Mouse (Mus musculus) midbrain, embryonic 16.5 days (tissue): ENCODE measurements around the gene Tpk1. TPM values are rescaled to one million over a fixed set of nuclear protein-coding genes. Genes with fewer than 3 reads are reported as not detected.

Source experiments
- ATAC-seq: fragments of 200-750 bp; cut with Nextera tagmentation; 2 replicates; pipeline ENCODE4 v1.8.0; 2017; ENCODE audit warnings: moderate TSS enrichment
- H3K27ac ChIP-seq: fragments of 300-500 bp; sonication (generic); 2 replicates; pipeline ENCODE4 v1.5.1; 2014; ENCODE audit warnings: mild to moderate bottlenecking, low read length, mixed read lengths
- H3K27me3 ChIP-seq: fragments of 300-500 bp; sonication (generic); 2 replicates; pipeline ENCODE4 v1.6.1; 2014; ENCODE audit warnings: low read depth, low read length, mixed read lengths; ENCODE audit not compliant: control insufficient read depth, insufficient read depth
- H3K36me3 ChIP-seq: fragments of 300-500 bp; sonication (generic); 2 replicates; pipeline ENCODE4 v1.6.1; 2014; ENCODE audit warnings: mild to moderate bottlenecking, low read length, moderate library complexity, mixed read lengths; ENCODE audit not compliant: control insufficient read depth, insufficient read depth
- H3K4me1 ChIP-seq: fragments of 300-500 bp; sonication (generic); 2 replicates; pipeline ENCODE4 v1.6.1; 2014; ENCODE audit warnings: mild to moderate bottlenecking, low read length, mixed read lengths; ENCODE audit not compliant: control insufficient read depth, insufficient read depth
- H3K4me2 ChIP-seq: fragments of 300-500 bp; sonication (generic); 2 replicates; pipeline ENCODE4 v1.6.1; 2014; ENCODE audit warnings: mild to moderate bottlenecking, low read length, mixed read lengths
- H3K4me3 ChIP-seq: fragments of 300-500 bp; sonication (generic); 2 replicates; pipeline ENCODE4 v1.5.1; 2014; ENCODE audit warnings: low read depth, mild to moderate bottlenecking, low read length, moderate library complexity, mixed read lengths
- H3K9ac ChIP-seq: fragments of 300-500 bp; sonication (generic); 2 replicates; pipeline ENCODE4 v1.6.1; 2014; ENCODE audit warnings: low read depth, low read length, mixed read lengths
- H3K9me3 ChIP-seq: fragments of 300-500 bp; sonication (generic); replicated peaks from 2 replicates; pipeline ENCODE4 v1.6.1; 2014; ENCODE audit warnings: mild to moderate bottlenecking, low read length, mixed read lengths; ENCODE audit not compliant: control insufficient read depth, poor library complexity, severe bottlenecking
- WGBS: fragments of 180-500 bp; shearing (Covaris S2); extraction: QIAGEN DNeasy Blood & Tissue Kit; methylation state at CpG from one replicate; pipeline ENCODE4 v1.1.7; 2014; 5-methylcytosine and 5-hydroxymethylcytosine counted together
- polyA plus RNA-seq: library from polyadenylated mRNA; unstranded; fragments of >200 nt; fragmentation: Nextera tagmentation; extraction: Ambion mirVana; gene quantifications from 2 replicates; pipeline ENCODE4 v1.2.1, GENCODE M21; 2015

Gene Tpk1
- polyA plus RNA-seq, 1 experiment from 2014 or later, result 6.1 TPM

GRCm38 (mm10) chr6:43645674-43646073 is 20.4 kb downstream of the Tpk1 start:
- ATAC-seq, result no peak
- Histone ChIP-seq H3K9me3 (no peaks in the 10 kb centered on the region), H3K36me3 (no peaks in the 10 kb centered on the region), H3K9ac (no peak overlapping the region), H3K4me1 (no peaks in the 10 kb centered on the region), H3K4me3 (no peak overlapping the region), H3K27me3 (no peaks in the 10 kb centered on the region), H3K27ac (no peak overlapping the region), H3K4me2 (no peak overlapping the region)
- WGBS, result 92% methylated on average over 2 of the region's 2 CpGs

GRCm38 (mm10) chr6:43645105-43645504 is 21.0 kb downstream of the Tpk1 start:
- Histone ChIP-seq H3K36me3 (no peaks in the 10 kb centered on the region), H3K4me1 (no peaks in the 10 kb centered on the region), H3K4me3 (no peak overlapping the region), H3K9me3 (no peaks in the 10 kb centered on the region), H3K27me3 (no peaks in the 10 kb centered on the region), H3K4me2 (no peak overlapping the region), H3K9ac (no peak overlapping the region), H3K27ac (no peak overlapping the region)
- no peak for ATAC-seq
- 100% methylated on average over 1 of the region's 1 CpGs for WGBS

- H3K4me3 ChIP-seq, result no peak overlapping the region
- 86% methylated on average over 6 of the region's 6 CpGs for WGBS
- no peak overlapping the region for H3K9ac ChIP-seq
- ATAC-seq, result no peak
- no peaks in the 10 kb centered on the region for H3K36me3 ChIP-seq
- H3K4me1 ChIP-seq, result no peaks in the 10 kb centered on the region
- H3K27ac ChIP-seq, result no peak overlapping the region
- no peaks in the 10 kb centered on the region for H3K27me3 ChIP-seq
- H3K4me2 ChIP-seq, result no peak overlapping the region
- no peaks in the 10 kb centered on the region for H3K9me3 ChIP-seq
Observed at GRCm38 (mm10) chr6:43643718-43644117, 22.4 kb downstream of the Tpk1 start.

GRCm38 (mm10) chr6:43642375-43642774 is 23.7 kb downstream of the Tpk1 start:
- Histone ChIP-seq H3K4me3 (no peak overlapping the region), H3K27me3 (no peaks in the 10 kb centered on the region), H3K4me1 (no peaks in the 10 kb centered on the region), H3K9me3 (no peaks in the 10 kb centered on the region), H3K36me3 (no peaks in the 10 kb centered on the region), H3K9ac (no peak overlapping the region), H3K27ac (no peak overlapping the region), H3K4me2 (no peak overlapping the region)
- ATAC-seq, result no peak
- WGBS, result 75% methylated on average over 5 of the region's 5 CpGs

- no peak for ATAC-seq
- Histone ChIP-seq H3K9ac (no peak overlapping the region), H3K4me3 (no peak overlapping the region), H3K27ac (no peak overlapping the region), H3K4me2 (no peak overlapping the region), H3K4me1 (no peaks in the 10 kb centered on the region), H3K27me3 (no peaks in the 10 kb centered on the region), H3K9me3 (no peaks in the 10 kb centered on the region), H3K36me3 (no peaks in the 10 kb centered on the region)
Observed at GRCm38 (mm10) chr6:43640621-43641020, 25.5 kb downstream of the Tpk1 start.

- Histone ChIP-seq H3K4me1 (no peaks in the 10 kb centered on the region), H3K27me3 (no peaks in the 10 kb centered on the region), H3K9me3 (no peaks in the 10 kb centered on the region), H3K9ac (no peak overlapping the region), H3K36me3 (no peaks in the 10 kb centered on the region), H3K27ac (no peak overlapping the region), H3K4me2 (no peak overlapping the region), H3K4me3 (no peak overlapping the region)
- 84% methylated on average over 1 of the region's 1 CpGs for WGBS
- no peak for ATAC-seq
Observed at GRCm38 (mm10) chr6:43638865-43639264, 27.2 kb downstream of the Tpk1 start.

GRCm38 (mm10) chr6:43638119-43638518 is 28.0 kb downstream of the Tpk1 start:
- ATAC-seq, result no peak
- H3K9ac ChIP-seq, result no peak overlapping the region
- WGBS, result 86% methylated on average over 3 of the region's 3 CpGs
- H3K27ac ChIP-seq, result no peak overlapping the region
- no peaks in the 10 kb centered on the region for H3K27me3 ChIP-seq
- no peak overlapping the region for H3K4me2 ChIP-seq
- H3K4me3 ChIP-seq, result no peak overlapping the region
- no peaks in the 10 kb centered on the region for H3K36me3 ChIP-seq
- no peaks in the 10 kb centered on the region for H3K4me1 ChIP-seq
- H3K9me3 ChIP-seq, result no peaks in the 10 kb centered on the region

- 88% methylated on average over 11 of the region's 11 CpGs for WGBS
- Histone ChIP-seq H3K4me3 (no peak overlapping the region), H3K4me1 (no peaks in the 10 kb centered on the region), H3K4me2 (no peak overlapping the region), H3K27me3 (no peaks in the 10 kb centered on the region), H3K9ac (no peak overlapping the region), H3K27ac (no peak overlapping the region), H3K36me3 (no peaks in the 10 kb centered on the region), H3K9me3 (no peaks in the 10 kb centered on the region)
- ATAC-seq, result no peak
Observed at GRCm38 (mm10) chr6:43636980-43637638, 29.0 kb downstream of the Tpk1 start.

- H3K27ac ChIP-seq, result no peak overlapping the region
- WGBS, result 87% methylated on average over 3 of the region's 3 CpGs
- H3K4me2 ChIP-seq, result no peak overlapping the region
- H3K36me3 ChIP-seq, result no peaks in the 10 kb centered on the region
- H3K4me3 ChIP-seq, result no peak overlapping the region
- no peaks in the 10 kb centered on the region for H3K27me3 ChIP-seq
- H3K4me1 ChIP-seq, result no peaks in the 10 kb centered on the region
- ATAC-seq, result no peak
- no peak overlapping the region for H3K9ac ChIP-seq
- no peaks in the 10 kb centered on the region for H3K9me3 ChIP-seq
Observed at GRCm38 (mm10) chr6:43633308-43633963, 32.6 kb downstream of the Tpk1 start.
